Mouse (Mus musculus) cortical plate, adult 2 months (tissue): ENCODE measurements around the gene Ncoa3. TPM values are rescaled to one million over a fixed set of nuclear protein-coding genes. Genes with fewer than 3 reads are reported as not detected.
A peak's percentile ranks its signal among the peaks of the same experiment; 100 is the strongest.
"Not testable (repeated sequence)": the region's sequence is repeated elsewhere in the genome, so short reads cannot be mapped to it uniquely, and the experiment has no call there.

Experiments
- H3K27ac ChIP-seq: fragments of 200-500 bp; 2 replicates; pipeline ENCODE4 v1.5.1; 2012; ENCODE audit warnings: low read length, control low read depth, inconsistent platforms; ENCODE audit not compliant: insufficient read depth
- H3K4me1 ChIP-seq: fragments of 200-500 bp; 2 replicates; pipeline ENCODE4 v1.6.1; 2011; ENCODE audit warnings: low read length; ENCODE audit not compliant: control insufficient read depth, insufficient read depth
- H3K4me3 ChIP-seq: fragments of 200-500 bp; 2 replicates; pipeline ENCODE4 v1.5.1; 2011; ENCODE audit warnings: mild to moderate bottlenecking, low read length, control low read depth; ENCODE audit not compliant: insufficient read depth
- CTCF ChIP-seq: fragments of 200-500 bp; IDR thresholded peaks from 2 replicates; pipeline ENCODE4 v1.5.1; 2011; ENCODE audit warnings: mild to moderate bottlenecking, control low read depth, low read length; ENCODE audit not compliant: insufficient read depth; ENCODE audit errors: extremely low read depth
- POLR2A ChIP-seq: fragments of 200-500 bp; IDR thresholded peaks from 2 replicates; pipeline ENCODE4 v1.6.1; 2011; ENCODE audit warnings: mild to moderate bottlenecking, low read length, control low read depth; ENCODE audit not compliant: insufficient read depth; ENCODE audit errors: extremely low read depth
- polyA plus RNA-seq: library from polyadenylated mRNA; depleted of rRNA; stranded (reverse); fragments of >200 nt; gene quantifications from 2 replicates; pipeline ENCODE4 v1.2.3, GENCODE M21; 2012

Gene Ncoa3
- polyA plus RNA-seq, 1 experiment = 32.8 TPM

DNA sequence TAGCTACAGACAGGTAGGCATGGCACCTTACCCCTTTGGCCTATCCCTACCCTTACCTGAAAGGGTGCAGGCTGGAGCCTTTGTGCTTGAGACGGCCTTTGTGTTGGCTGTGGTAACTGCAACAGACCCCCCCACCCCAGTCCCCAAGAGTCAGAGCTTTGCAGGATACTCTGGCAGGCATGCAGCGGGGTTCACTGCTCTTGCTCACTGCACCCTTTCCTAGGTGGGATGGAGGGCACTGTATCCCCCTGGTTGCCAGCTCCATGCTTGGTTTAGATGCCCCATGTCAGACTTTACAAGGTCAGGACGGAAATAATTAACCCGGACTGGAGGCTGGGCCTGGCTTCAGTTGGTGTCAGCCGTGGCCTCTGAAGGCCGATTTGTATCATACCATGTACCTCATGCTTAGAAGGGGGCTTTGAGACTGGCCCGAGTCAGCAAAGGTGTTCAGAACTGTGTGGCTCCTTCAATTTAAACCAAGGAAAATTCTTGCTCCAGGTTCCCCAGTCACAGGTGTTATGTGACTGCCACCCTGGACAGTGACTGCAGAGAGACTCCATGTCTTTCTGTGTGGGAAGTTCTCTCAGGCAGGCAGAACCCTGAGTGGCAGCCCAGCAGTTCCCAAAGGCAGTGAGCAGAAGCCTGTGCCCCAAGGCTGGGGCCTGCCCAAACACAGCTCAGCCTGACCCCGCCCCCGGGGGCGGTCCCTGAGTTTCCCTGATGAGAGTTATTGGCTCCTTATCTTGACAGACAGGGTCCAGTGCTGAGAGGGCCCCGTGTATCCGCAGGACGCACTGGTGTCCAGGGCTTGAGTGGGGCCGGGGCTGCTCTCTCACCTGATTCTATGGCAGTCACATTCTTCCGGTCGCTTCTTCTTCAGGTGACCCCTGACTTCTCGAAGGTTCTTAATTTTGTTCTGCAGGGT lies 87.8 kb downstream of the Ncoa3 start:
- TF ChIP-seq POLR2A (no peak), CTCF (no peak)

DNA sequence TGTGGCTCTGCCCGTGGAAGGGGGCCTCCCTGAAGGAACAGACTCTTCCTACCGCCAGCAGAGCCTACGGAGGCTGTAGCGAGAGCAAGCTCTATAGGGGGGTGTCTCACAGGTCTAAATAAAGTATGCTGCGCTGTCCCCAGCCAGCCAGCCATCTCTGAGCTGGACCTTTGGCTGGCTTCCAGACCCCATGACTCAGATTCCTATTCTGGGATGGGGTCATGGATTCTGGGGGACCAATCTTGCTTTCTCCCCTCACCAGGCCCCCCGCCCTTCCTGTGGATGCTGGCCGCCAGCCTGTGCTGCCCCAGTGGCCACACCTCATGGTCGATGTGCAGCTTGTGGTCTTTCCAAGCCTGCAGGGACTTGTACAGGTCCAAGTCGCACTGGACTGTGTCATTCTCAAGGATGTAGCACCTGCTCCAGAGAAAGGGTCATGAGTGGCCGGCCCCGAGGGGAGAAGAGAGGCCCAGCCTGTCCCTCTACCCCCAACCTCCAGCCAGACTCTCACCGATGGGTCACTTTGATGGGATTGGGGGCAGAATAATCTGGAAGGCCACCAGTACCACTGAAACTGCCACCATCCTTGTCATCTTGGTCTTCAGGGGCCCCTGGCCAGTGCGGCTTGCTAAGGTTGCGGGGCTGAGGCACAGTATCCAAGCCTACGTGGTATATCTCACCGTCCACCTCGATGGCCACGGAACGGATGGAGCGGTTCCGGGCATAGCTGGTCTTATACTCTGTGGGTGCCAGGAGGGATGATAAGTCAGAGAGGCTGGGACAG lies 88.7 kb downstream of the Ncoa3 start:
- no peak overlapping the region for H3K4me3 ChIP-seq
- H3K27ac ChIP-seq = no peak overlapping the region
- no peaks in the 10 kb centered on the region for H3K4me1 ChIP-seq
- TF ChIP-seq POLR2A (no peak), CTCF (no peak)

More for the DNA sequence above, 87.8 kb downstream of the Ncoa3 start:
- H3K4me3 ChIP-seq = no peak overlapping the region
- no peaks in the 10 kb centered on the region for H3K4me1 ChIP-seq
- no peak overlapping the region for H3K27ac ChIP-seq

DNA sequence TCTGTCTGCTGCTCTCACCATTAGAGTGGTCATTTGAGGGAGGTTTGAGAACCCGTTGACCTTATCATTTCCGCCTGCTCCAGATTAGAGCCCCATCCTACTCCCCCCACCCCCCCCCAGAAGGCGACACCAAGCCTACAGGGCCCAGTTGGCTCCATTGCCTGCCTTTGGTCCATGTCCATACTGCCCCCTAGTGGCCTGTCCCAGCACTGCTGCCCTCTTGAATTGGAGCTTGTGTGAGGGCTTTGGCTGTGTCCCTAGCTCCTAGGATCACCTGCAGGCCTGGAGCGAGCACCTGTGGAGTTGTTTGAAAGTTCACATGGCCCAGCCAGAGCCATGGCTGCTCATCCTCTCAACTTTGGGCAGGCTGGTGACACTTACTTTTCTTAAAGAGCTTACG lies 89.8 kb downstream of the Ncoa3 start:
- no peaks in the 10 kb centered on the region for H3K4me1 ChIP-seq
- H3K4me3 ChIP-seq = no peak overlapping the region
- TF ChIP-seq POLR2A = no peak
- peak; percentile 80 for TF ChIP-seq CTCF
- no peak overlapping the region for H3K27ac ChIP-seq

DNA sequence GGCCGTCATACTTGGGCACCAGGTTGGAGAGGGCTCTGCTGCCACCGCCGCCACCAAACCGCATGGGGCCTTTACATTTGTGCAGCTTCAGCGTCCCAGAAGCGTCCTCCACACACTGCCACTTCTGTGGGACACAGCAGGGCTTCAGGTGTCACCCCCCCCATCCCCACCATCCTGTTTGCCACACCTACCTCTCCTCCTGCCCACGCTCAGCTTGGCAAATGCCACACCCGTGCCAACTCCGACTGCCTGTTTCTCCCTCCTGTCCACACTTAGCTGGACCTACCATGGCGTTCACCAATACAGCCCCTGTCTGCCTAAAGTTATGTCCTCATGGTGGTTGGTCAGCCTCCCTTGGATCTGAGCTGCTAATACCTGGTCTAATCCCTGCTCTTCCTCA lies 90.2 kb downstream of the Ncoa3 start:
- Histone ChIP-seq H3K4me1 (no peaks in the 10 kb centered on the region), H3K27ac (no peak overlapping the region), H3K4me3 (no peak overlapping the region)
- no peak for TF ChIP-seq CTCF
- TF ChIP-seq POLR2A = no peak

DNA sequence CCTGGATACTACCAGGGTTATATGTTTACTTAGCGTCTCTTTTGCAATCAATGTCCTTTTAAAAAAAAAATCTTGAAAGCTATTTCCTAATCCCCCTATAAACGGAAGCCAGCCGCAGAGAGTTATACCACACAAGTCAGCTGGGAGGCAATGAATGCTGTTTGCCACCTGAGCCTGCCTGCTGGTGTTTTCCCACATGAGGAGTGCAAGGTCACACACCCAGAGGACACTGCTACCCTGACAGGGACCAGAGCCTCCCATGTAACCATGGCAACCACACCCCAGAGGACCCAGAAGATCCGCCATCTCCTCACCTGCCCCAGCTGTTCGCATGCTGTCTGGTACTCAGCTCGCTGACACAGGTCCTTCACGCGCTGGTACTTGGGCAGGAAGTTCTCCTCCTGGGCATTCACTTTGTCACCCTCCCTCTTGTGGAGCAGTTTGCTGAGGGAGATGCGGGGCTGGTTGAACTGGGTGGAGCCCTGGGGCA lies 91.2 kb downstream of the Ncoa3 start:
- TF ChIP-seq CTCF (no peak), POLR2A (no peak)
- no peak overlapping the region for H3K4me3 ChIP-seq
- no peak overlapping the region for H3K27ac ChIP-seq
- no peaks in the 10 kb centered on the region for H3K4me1 ChIP-seq

DNA sequence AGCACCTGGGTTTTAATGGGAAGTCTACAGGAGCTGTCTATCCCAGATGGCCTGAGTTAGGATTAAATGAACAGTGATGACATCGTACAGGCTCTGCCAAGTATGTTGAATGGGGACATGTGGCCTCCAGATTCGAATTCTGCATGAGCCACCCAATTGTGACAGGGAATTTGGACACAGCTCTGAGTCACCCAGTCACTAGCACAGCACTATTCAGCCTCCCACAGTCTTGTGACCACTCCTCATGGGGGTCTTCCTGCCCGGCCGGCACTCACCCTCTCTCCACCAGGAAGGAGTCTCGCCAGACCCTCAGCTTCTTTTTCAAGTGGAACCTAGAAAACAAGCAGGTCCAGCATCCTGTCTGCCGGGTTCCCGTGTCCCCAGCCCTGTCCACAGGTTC lies 91.7 kb downstream of the Ncoa3 start:
- TF ChIP-seq CTCF (no peak), POLR2A (no peak)
- Histone ChIP-seq H3K27ac (no peak overlapping the region), H3K4me1 (no peaks in the 10 kb centered on the region), H3K4me3 (no peak overlapping the region)

DNA sequence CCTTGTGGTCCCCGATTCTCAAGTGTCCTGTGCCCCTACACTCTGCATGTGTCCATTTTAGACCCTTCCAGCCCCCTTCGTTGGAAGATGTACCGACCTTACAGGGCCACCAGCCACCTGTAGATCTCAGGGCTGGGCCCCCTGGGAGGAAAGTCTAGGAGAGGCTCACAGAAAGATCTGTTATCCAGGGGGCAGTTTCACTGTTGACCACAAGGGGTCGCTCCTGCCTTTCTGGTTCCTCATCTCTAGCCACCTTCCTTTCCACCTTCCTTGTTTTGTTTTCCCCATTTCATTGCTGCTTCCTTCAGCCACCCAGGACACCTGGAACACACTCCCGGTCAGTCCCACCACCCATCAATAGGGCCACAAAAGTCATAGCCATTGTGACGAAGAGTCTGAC lies 92.5 kb downstream of the Ncoa3 start:
- H3K4me1 ChIP-seq, H3K27ac ChIP-seq, H3K4me3 ChIP-seq: not testable (repeated sequence)
- peak; percentile 76 for TF ChIP-seq CTCF

DNA sequence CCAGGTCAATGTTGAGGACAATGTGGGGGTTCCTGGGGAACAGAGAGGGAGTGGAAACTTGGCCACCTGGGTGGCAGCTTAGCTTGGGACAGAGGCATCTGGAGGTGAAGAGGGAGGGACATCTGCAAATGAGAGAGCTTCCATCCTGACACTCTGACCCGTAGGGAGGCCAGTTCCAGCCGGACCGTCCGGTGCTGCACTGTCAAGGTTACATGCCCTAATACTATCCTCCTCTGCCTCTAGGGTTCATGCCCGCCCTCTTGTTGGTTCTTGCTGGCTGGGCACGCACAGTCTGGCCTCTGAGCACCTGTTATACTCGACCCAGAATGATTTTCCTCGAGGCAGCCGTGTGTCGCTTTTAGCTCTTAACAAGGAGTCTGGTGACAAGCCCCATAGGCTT lies 93.3 kb downstream of the Ncoa3 start:
- no peaks in the 10 kb centered on the region for H3K4me1 ChIP-seq
- TF ChIP-seq POLR2A (no peak), CTCF (no peak)
- no peak overlapping the region for H3K4me3 ChIP-seq
- no peak overlapping the region for H3K27ac ChIP-seq

DNA sequence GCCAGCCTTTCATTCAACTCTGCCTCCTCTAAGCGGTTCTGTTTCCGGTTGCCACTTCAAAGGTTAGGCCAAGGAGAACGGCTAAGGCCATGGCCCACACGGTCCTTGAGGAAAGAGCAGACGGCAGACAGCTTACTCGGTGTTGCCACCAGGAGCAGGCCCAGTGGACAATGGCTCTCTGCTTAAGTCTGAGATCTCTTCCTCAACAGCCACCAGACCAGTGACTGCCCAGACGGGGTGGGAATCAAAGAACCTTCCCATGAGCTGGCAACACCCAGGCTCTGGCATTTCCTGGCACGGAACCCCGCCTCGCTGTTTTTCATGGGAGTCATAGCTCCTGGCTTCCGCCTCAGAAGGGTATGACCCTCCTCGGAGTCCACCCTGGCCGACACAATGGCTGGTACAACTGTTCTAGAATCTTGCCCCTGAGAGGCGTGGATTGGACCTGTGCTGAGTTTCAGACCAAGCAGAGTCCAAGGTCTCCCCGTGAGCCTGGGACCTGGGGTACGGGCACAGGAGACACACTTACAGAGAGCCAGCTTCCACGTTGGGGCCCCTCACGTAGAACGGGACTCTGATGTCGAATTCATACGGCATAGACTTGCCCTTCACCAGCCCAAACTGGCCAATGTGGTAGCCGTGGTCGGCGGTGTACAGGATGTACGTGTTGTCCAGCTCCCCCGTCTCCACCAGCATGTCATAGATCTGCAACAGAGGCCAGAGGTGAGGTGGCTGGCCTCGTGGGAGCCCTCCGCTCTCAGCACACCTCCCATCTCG lies 94.2 kb downstream of the Ncoa3 start:
- H3K4me1 ChIP-seq = no peaks in the 10 kb centered on the region
- H3K4me3 ChIP-seq = no peak overlapping the region
- H3K27ac ChIP-seq = no peak overlapping the region
- no peak for TF ChIP-seq CTCF
- no peak for TF ChIP-seq POLR2A
